Mouse (Mus musculus) Patski (cell line): Measurements from ENCODE around the gene Ddx1. TPM values are rescaled to one million over a fixed set of nuclear protein-coding genes. Genes with fewer than 3 reads are reported as not detected.

ENCODE experiments used
- ATAC-seq: fragments of 100-300 bp; one replicate; pipeline ENCODE4 v1.8.0; 2021
- CTCF ChIA-PET: fragments of 350-600 bp; sonication (Branson Sonifier 250); formaldehyde crosslinking; loops from one replicate; lab custom pipeline; 2022; ENCODE audit warnings: inconsistent platforms; lab: Charles Lee
- POLR2A ChIA-PET: fragments of 350-600 bp; sonication (Branson Sonifier 250); formaldehyde crosslinking; loops from one replicate; lab custom pipeline; 2022; ENCODE audit warnings: antibody characterized with exemption, inconsistent platforms; lab: Charles Lee
- DNase-seq: peaks from one replicate; pipeline ENCODE4 v3.0.0-alpha.2; 2011; ENCODE audit warnings: low read depth, low spot score
- H3K27me3 ChIP-seq: fragments of 371-371 bp; one replicate; pipeline ENCODE4 v1.5.1; 2021
- CTCF ChIP-seq: fragments of 100-300 bp; IDR thresholded peaks from one replicate; pipeline ENCODE4 v1.5.1; 2021
- in situ Hi-C: fragments of 300-500 bp; cut with MboI; formaldehyde crosslinking; loops from 3 replicates; pipeline ENCODE4 v1.11.1; 2018; ENCODE audit warnings: low pct_unique_long_range_greater_than_20kb, mixed read lengths
- polyA plus RNA-seq: library from polyadenylated mRNA; unstranded; gene quantifications from one replicate; pipeline ENCODE4 v1.2.3, GENCODE M21; 2021

Gene Ddx1
- 165 TPM for polyA plus RNA-seq

DNA sequence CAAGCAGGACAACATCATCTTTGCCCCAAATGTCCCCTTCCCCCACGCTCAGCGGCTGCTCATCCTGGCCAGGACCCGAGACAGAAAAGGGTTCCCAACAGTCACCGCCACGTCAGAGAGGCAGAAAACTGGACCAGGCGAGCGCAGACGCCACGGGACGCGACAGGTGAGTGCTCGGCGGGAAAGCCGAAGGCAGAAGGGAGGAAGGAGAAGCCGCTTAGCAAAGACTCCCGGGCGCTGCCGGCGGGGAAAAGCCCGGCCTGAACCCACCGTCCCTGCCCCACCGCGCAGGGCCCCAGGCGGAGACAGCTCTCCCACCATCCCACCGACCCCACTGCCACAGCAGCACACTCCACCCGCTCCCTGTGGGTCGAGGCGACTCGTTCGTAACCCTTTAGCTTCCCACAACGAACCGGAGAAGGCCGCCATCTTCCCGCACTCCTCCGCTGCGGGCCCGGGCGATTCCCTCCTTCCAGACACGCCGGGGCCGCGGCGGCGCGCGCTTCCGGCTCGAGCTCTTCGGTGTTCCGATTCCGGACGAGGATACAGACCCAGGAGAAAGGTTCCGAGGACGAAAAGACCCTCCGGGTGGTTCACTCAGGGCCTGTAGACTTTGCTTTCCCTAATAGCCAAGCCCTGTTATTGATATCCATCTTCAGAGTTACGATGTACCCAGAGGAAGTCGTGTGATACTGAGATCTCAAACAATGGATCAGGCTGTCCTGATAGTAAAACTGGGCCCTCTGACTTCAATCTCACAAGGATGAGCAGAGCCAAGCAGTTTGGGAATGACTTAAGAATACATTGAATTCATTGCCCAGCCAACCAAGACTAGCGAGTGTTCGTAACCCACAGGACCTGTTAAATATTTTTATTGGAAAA, at the start of gene Ddx1:
TSS of gene Ddx1 (minus strand) at position 523 of the 882 bp plus-strand sequence.
- ChIA-PET POLR2A (interaction anchor here (1.7 kb wide), 1 partner anchor 20 kb away, joined by 4 read pairs; the partner anchor contains the start of gene Nbas), CTCF (interaction anchor here (0.7 to 1.2 kb wide), 2 partner anchors 10 to 31 kb away, joined by 3 read pairs; no protein-coding TSS in a partner anchor)
- DNase-seq (no peak), ATAC-seq (peak; percentile 93)
- H3K27me3 ChIP-seq: peaks cover 3% of the 10 kb centered on the region
- no peak for TF ChIP-seq CTCF
- in situ Hi-C loops: loop anchor here (25.0 kb wide), 1 partner anchor 1937 kb away; no protein-coding TSS in a partner anchor

DNA sequence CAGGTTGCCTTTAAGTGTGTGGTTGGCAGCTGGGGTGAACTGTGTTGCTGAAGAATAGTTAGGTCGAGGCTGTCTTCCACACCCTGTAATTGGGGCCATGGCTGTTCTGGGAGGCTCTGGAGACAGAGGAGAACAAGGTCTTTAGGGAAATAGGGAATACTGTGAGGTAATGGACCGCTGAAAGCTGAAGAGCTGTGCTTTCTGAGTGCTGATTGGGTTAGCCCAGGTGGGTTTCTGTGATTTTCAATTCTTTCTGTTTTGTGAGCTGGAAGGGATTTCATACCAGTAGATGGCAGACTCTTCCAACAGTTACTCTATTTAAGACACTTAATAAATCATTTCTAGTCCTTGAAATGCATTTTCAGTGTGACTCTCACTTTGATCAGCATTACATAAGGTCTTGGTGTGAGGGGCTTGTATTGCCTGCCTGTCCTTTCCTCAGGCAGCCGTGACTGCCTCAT, 44.4 kb upstream of the Ddx1 start:
- in situ Hi-C loops: no loop called here
- peak; percentile 27 for TF ChIP-seq CTCF
- DNase-seq (no peak), ATAC-seq (no peak)
- CTCF ChIA-PET: interaction anchor here (1.7 kb wide), 1 partner anchor 20 kb away, joined by 6 read pairs; no protein-coding TSS in a partner anchor
- no peaks in the 10 kb centered on the region for H3K27me3 ChIP-seq
- POLR2A ChIA-PET: interaction anchor here (1.2 kb wide), 1 partner anchor 12 kb away, joined by 3 read pairs; no protein-coding TSS in a partner anchor

DNA sequence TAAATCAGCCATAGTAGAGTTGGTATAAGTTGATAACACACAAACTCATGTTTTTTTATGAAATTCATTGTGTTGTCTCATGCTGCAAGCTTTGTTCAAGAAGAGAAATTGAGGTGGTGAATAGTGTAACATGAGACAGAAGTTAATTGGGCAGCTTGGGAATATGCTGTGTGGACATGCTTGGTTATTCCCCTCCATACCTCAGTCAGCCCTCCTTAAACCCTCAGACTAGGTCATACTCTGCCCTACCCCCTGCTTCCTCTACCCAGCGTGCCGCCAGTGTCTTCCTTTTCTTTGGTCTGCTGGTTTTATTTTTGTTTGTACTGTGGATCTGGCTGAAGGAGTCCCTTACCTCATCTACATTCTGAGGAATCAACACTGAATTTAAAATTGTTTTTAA, 42.4 kb upstream of the Ddx1 start:
- no peak for TF ChIP-seq CTCF
- POLR2A ChIA-PET: no interaction called here
- CTCF ChIA-PET: no interaction called here
- DNase-seq (no peak), ATAC-seq (no peak)
- H3K27me3 ChIP-seq: no peaks in the 10 kb centered on the region
- in situ Hi-C loops: no loop called here

GRCm38 (mm10) chr12:13269570-13270390, 20.8 kb upstream of the Ddx1 start:
- H3K27me3 ChIP-seq: peaks cover 9% of the 10 kb centered on the region
- TF ChIP-seq CTCF: no peak
- ChIA-PET POLR2A (no interaction called here), CTCF (no interaction called here)
- peak; percentile 40 for ATAC-seq
- DNase-seq: no peak
- in situ Hi-C loops: no loop called here

DNA sequence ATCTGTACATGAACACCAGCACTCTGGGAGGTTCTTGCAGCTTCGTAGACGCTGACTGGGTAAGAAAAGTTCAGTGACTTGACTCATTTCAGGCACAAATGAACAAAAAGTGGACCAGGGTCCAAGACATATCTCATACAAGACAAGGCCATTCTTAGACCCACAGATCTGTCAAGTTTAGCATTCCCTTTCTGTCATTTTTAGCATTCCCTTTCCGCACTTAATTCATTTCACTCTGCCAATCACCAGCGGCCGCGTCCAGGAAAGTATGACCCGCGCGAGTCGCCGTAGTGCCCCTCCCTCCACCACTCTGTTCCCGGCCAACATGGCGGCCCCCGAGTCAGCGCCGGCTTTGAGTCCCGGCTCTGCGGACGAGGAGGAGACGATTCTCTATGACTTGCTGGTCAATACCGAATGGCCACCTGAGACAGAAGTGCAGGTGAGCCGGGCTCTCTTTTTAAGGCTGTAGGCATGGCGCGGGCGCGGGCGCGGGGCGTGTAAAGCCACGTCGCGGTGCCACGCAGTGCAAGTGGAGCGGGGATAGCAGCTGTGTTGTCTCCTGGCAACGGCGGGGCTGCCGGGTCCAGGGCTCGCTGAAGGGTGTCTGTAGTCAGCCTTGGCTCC, 19.9 kb upstream of the Ddx1 start, which contains the start of gene Nbas:
TSS of gene Nbas (plus strand) at position 308 of the 624 bp plus-strand sequence.
- peaks cover 18% of the 10 kb centered on the region for H3K27me3 ChIP-seq
- TF ChIP-seq CTCF: no peak
- POLR2A ChIA-PET: interaction anchor here (1.2 kb wide), 1 partner anchor 19 kb away, joined by 4 read pairs; the partner anchor contains the start of gene Ddx1
- DNase-seq: no peak
- in situ Hi-C loops: no loop called here
- CTCF ChIA-PET: no interaction called here
- peak; percentile 92 for ATAC-seq

DNA sequence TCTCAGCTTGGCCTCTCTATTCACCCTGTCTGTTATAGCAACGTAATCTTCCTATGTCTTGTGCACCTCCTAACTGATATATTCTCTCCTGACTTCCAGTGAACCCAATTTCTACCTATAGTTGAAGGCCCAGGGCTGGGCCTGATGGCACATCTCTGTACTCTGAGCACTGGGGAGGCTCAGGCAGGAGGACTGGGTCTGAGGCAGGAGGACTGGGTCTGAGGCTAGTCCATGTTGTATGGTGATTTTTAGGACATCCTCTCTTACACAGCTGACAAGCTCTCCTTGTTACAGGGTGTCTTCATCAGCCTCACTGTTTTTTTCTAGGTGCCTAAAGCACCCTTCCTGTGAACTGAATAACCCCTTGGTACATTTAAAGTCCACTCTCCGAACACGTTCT, 19.4 kb upstream of the Ddx1 start:
- ChIA-PET POLR2A (interaction anchor here (1.2 kb wide), 1 partner anchor 19 kb away, joined by 4 read pairs; the partner anchor contains the start of gene Ddx1), CTCF (no interaction called here)
- ATAC-seq (peak; percentile 13), DNase-seq (no peak)
- in situ Hi-C loops: no loop called here
- peaks cover 21% of the 10 kb centered on the region for H3K27me3 ChIP-seq
- no peak for TF ChIP-seq CTCF

GRCm38 (mm10) chr12:13255701-13256100, 6.7 kb upstream of the Ddx1 start:
- ChIA-PET POLR2A (no interaction called here), CTCF (no interaction called here)
- H3K27me3 ChIP-seq: peaks cover 11% of the 10 kb centered on the region
- DNase-seq (no peak), ATAC-seq (no peak)
- in situ Hi-C loops: no loop called here
- no peak for TF ChIP-seq CTCF

DNA sequence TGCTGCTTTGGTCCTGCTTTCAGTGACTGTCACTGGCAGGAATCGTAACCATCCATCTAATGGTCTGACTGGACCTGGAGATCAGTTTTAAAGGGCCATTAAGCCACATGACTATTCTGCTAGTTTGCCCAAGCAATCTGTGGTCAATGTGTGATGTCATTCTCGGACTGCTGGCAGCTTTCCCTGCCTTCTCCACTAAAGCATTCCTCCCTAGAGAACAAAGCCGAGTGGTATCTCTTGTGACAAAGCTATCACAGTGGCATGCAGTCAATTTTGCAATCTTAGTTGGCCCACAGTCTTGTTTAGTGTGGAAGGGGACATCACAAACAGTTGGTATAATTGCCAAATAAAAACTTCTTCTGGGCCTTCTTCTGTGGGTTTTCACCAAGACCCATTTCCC, 6.1 kb upstream of the Ddx1 start:
- TF ChIP-seq CTCF: no peak
- in situ Hi-C loops: no loop called here
- ATAC-seq (peak; percentile 86), DNase-seq (no peak)
- H3K27me3 ChIP-seq: peaks cover 7% of the 10 kb centered on the region
- CTCF ChIA-PET: no interaction called here
- POLR2A ChIA-PET: no interaction called here

- no peak for ATAC-seq
- no peak for TF ChIP-seq CTCF
- CTCF ChIA-PET: interaction anchor here (0.7 to 2.0 kb wide), 3 partner anchors 10 to 30 kb away, joined by 3 to 4 read pairs (median 3); no protein-coding TSS in a partner anchor
- peaks cover 3% of the 10 kb centered on the region for H3K27me3 ChIP-seq
- in situ Hi-C loops: loop anchor here (25.0 kb wide), 1 partner anchor 1937 kb away; no protein-coding TSS in a partner anchor
- no peak for DNase-seq
- POLR2A ChIA-PET: interaction anchor here (1.7 kb wide), 1 partner anchor 19 kb away, joined by 4 read pairs; the partner anchor contains the start of gene Nbas
Observed at GRCm38 (mm10) chr12:13249573-13249919, 533 bp upstream of the Ddx1 start.
